Mouse (Mus musculus) embryo, embryonic 10 days (tissue): ENCODE measurements around the gene Sntn.

Source experiments
- DNase-seq: peaks from one replicate; pipeline ENCODE4 v3.0.0-alpha.2; 2015; ENCODE audit warnings: low spot score

Sntn gene

DNA sequence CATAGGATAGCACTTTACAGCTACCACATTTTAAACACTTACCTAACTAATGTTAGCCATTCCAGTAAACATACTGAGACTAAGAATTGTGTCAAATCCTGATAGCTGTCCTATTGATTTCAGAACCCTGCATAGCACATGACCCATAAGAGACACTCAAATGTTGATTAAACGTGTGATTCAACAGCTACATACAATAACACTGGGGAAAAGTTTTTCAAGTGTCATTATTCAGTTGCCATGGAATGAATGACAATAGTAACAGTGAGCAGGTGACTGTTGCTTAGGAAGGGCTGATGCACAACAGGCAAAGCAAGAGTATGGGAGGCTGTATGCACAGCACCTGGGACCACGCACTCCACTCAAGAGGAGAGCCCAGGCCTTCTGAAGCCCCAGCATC, at the start of gene Sntn:
Sntn (plus strand) TSS at position 301 of the 400 bp plus-strand sequence.
- no peak for DNase-seq

- DNase-seq = no peak
These were observed 20.8 kb upstream of the Sntn start for GRCm38 (mm10) chr14:13649865-13650264.

GRCm38 (mm10) chr14:13651039-13651438, 19.6 kb upstream of the Sntn start:
- peak; percentile 29 for DNase-seq

- DNase-seq = no peak
These were observed 19.0 kb upstream of the Sntn start for GRCm38 (mm10) chr14:13651541-13652298.

DNA sequence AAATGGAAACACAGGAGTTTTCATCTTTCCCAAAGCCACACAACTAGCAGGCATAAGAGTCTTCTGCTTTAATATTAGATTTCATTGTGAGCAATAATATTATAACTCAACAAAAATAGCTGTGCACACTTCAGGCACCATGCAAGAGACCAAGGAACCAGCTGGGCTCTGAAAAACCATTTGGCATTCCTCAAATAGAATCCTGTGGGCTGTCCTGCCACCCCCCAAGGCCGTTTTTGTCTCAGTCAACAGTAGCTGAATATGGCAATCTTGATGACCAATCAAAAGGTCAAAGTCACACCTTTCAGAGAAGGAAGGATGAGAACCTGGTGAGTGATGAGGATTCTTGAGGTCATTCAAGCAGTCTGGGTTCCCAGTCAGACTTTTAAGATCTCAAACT, 16.0 kb downstream of the Sntn start:
- DNase-seq = no peak

DNA sequence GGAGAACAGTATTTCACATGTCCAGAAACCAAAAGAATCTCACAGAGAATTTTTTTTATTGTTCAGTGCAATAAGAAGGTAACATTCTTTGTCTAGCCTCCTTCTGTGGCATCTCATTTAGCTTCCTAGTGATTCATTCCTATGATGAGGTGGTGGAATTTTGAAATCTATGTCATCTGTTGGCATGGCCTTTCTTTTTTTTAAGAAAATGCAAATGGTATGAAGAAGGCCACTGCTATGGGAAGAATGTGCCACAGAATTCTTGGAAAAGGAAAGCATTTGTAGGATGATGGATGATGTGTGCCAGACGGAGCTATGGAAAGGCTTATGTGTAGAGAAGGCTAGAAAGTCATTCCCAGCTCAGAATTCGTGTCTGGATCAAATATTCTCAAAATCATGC, 19.8 kb downstream of the Sntn start:
- DNase-seq = no peak

DNA sequence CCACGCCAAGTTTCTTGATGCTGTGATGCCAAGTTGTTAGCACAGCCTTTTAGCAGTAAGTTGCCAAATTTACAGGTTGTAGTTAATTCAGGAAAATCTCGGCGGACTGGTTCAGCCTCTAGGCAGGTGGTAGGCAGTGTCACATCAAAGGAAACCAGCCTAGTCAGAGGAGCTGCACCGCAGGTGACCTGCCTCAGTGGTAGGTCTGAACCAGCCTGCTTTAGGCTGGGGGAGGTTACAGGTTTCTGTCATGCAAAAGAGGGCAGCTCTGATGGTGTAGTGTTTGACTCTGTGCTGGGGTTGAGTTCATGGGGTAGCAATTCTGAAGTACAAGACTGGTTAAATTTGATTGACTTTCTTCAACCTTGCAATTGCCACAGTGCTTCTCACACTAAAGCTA, 61.6 kb downstream of the Sntn start:
- no peak for DNase-seq
